Mouse (Mus musculus) left cerebral cortex, adult 9 months (tissue): ENCODE measurements around the gene Cep112.

Experiments used
- DNase-seq, 2 experiments: peaks; one replicate each; pipeline ENCODE4 v3.0.0; 2022; ENCODE audit warnings: low spot score in 2 of 2

The Cep112 gene

DNA sequence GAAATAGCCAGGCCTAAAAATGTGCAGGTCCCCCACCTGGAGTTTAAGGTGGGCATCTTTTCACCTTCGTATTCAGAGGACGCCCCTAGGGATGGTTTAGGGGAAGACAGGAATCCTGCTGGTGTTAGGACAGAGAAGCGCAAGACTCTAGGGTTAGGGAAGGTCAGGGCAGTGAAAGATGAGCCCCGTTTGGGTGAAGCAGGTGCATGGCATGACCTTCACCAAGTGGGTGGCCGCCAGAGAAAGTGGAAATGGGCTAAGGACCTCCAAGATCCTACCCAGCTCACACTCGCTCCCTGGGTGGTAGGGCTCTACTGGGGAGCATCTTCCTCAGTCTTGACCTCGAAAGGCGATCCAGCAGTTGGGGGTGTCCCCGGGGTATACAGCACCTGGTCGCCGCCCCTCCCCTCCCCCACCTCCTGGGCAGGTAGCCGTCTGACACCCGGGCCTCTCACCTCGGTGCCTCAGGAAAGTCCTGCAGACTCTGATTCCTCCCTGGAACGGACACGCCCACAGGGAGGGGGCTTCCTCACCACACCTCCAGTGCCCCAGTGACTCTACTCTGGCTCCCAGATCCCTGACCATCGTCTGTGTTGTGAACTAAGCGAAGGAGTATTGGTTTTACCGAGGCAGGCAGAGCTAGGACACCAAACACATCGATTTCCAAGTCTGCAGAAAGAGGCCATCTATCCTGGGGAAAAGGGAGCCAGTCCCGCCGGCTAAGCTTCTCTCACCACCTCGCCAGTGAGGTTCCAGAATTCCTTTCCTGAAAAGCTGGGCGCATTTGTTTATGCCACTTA is 484.6 kb downstream of the Cep112 start:
- no peak for DNase-seq
